Mouse (Mus musculus) kidney, embryonic 15.5 days (tissue): ENCODE results near the gene Rbm20. TPM values are rescaled to one million over a fixed set of nuclear protein-coding genes. Genes with fewer than 3 reads are reported as not detected.
A peak's percentile ranks its signal among the peaks of the same experiment; 100 is the strongest.

Experiments used
- ATAC-seq: fragments of 200-750 bp; cut with Nextera tagmentation; replicated peaks from 2 replicates; pipeline ENCODE4 v1.8.0; 2017; ENCODE audit warnings: moderate TSS enrichment; ENCODE audit not compliant: low FRiP score
- H3K27ac ChIP-seq: fragments of 300-500 bp; sonication (generic); 2 replicates; pipeline ENCODE4 v1.5.1; 2015; ENCODE audit warnings: mild to moderate bottlenecking, inconsistent platforms
- H3K27me3 ChIP-seq: fragments of 300-500 bp; sonication (generic); 2 replicates; pipeline ENCODE4 v1.6.1; 2015; ENCODE audit warnings: inconsistent platforms
- H3K36me3 ChIP-seq: fragments of 300-500 bp; sonication (generic); 2 replicates; pipeline ENCODE4 v1.6.1; 2015; ENCODE audit warnings: inconsistent platforms
- H3K4me1 ChIP-seq: fragments of 300-500 bp; sonication (generic); 2 replicates; pipeline ENCODE4 v1.6.1; 2015; ENCODE audit warnings: inconsistent platforms
- H3K4me2 ChIP-seq: fragments of 300-500 bp; sonication (generic); 2 replicates; pipeline ENCODE4 v1.6.1; 2015; ENCODE audit warnings: moderate library complexity, mild to moderate bottlenecking, inconsistent platforms
- H3K4me3 ChIP-seq: fragments of 300-500 bp; sonication (generic); replicated peaks from 2 replicates; pipeline ENCODE4 v1.5.1; 2015; ENCODE audit warnings: mild to moderate bottlenecking, inconsistent platforms
- H3K9ac ChIP-seq: fragments of 300-500 bp; sonication (generic); 2 replicates; pipeline ENCODE4 v1.6.1; 2015; ENCODE audit warnings: mild to moderate bottlenecking, inconsistent platforms
- H3K9me3 ChIP-seq: fragments of 300-500 bp; sonication (generic); replicated peaks from 2 replicates; pipeline ENCODE4 v1.6.1; 2016; ENCODE audit warnings: inconsistent platforms
- WGBS: fragments of 180-500 bp; shearing (Covaris S2); methylation state at CpG from one replicate; pipeline ENCODE4 v1.1.7; 2015; ENCODE audit warnings: mixed read lengths; 5-methylcytosine and 5-hydroxymethylcytosine counted together
- polyA plus RNA-seq: library from polyadenylated mRNA; unstranded; fragments of >200 nt; fragmentation: Nextera tagmentation; extraction: Ambion mirVana; gene quantifications from 2 replicates; pipeline ENCODE4 v1.2.1, GENCODE M21; 2015

The Rbm20 gene
- polyA plus RNA-seq, 1 experiment from 2014 or later, result 2.9 TPM

- 0 out of 2 replicates have a peak overlapping the region, but pooled peaks have one; percentile 12 for H3K9ac ChIP-seq
- peak overlapping the region; percentile 53 for H3K4me2 ChIP-seq
Measured at GRCm38 (mm10) chr19:53726340-53726739, 49.2 kb downstream of the Rbm20 start.

GRCm38 (mm10) chr19:53726755-53727154, 49.6 kb downstream of the Rbm20 start:
- 69% methylated on average over 11 of the region's 11 CpGs for WGBS
- no peak for ATAC-seq
- H3K36me3 ChIP-seq, result no peaks in the 10 kb centered on the region
- H3K9me3 ChIP-seq, result no peaks in the 10 kb centered on the region
- no peak overlapping the region for H3K9ac ChIP-seq
- no peak overlapping the region for H3K27ac ChIP-seq
- peaks cover 28% of the 10 kb centered on the region for H3K4me1 ChIP-seq
- peak overlapping the region; percentile 53 for H3K4me2 ChIP-seq
- H3K4me3 ChIP-seq, result no peak overlapping the region
- H3K27me3 ChIP-seq, result no peaks in the 10 kb centered on the region

More at GRCm38 (mm10) chr19:53726340-53726739, 49.2 kb downstream of the Rbm20 start:
- Histone ChIP-seq H3K4me1 (peaks cover 28% of the 10 kb centered on the region), H3K27ac (0 out of 2 replicates have a peak overlapping the region, but pooled peaks have one; percentile 2), H3K9me3 (no peaks in the 10 kb centered on the region), H3K36me3 (no peaks in the 10 kb centered on the region), H3K27me3 (no peaks in the 10 kb centered on the region), H3K4me3 (peak overlapping the region; percentile 23)
- ATAC-seq, result peak; percentile 75
- 15% methylated on average over 12 of the region's 12 CpGs for WGBS

GRCm38 (mm10) chr19:53727277-53727676, 50.2 kb downstream of the Rbm20 start:
- Histone ChIP-seq H3K27ac (no peak overlapping the region), H3K9me3 (no peaks in the 10 kb centered on the region), H3K27me3 (no peaks in the 10 kb centered on the region), H3K36me3 (no peaks in the 10 kb centered on the region), H3K4me1 (peaks cover 31% of the 10 kb centered on the region), H3K4me3 (no peak overlapping the region), H3K4me2 (no peak overlapping the region), H3K9ac (no peak overlapping the region)
- no peak for ATAC-seq
- WGBS, result 55% methylated on average over 4 of the region's 4 CpGs

GRCm38 (mm10) chr19:53727886-53728669, 51.0 kb downstream of the Rbm20 start:
- H3K9ac ChIP-seq, result no peak overlapping the region
- H3K4me2 ChIP-seq, result no peak overlapping the region
- 75% methylated on average over 9 of the region's 9 CpGs for WGBS
- ATAC-seq, result no peak
- H3K9me3 ChIP-seq, result no peaks in the 10 kb centered on the region
- H3K36me3 ChIP-seq, result no peaks in the 10 kb centered on the region
- no peak overlapping the region for H3K4me3 ChIP-seq
- H3K27ac ChIP-seq, result no peak overlapping the region
- H3K4me1 ChIP-seq, result peaks cover 31% of the 10 kb centered on the region
- no peaks in the 10 kb centered on the region for H3K27me3 ChIP-seq

- no peak overlapping the region for H3K4me2 ChIP-seq
Measured at GRCm38 (mm10) chr19:53729919-53730318, 52.8 kb downstream of the Rbm20 start.

GRCm38 (mm10) chr19:53731761-53732201, 54.7 kb downstream of the Rbm20 start:
- WGBS, result 60% methylated on average over 8 of the region's 8 CpGs
- Histone ChIP-seq H3K9ac (no peak overlapping the region), H3K27me3 (no peaks in the 10 kb centered on the region), H3K4me2 (no peak overlapping the region), H3K4me3 (no peak overlapping the region), H3K36me3 (no peaks in the 10 kb centered on the region), H3K4me1 (peaks cover 22% of the 10 kb centered on the region), H3K27ac (no peak overlapping the region), H3K9me3 (no peaks in the 10 kb centered on the region)
- ATAC-seq, result no peak

More at GRCm38 (mm10) chr19:53729919-53730318, 52.8 kb downstream of the Rbm20 start:
- Histone ChIP-seq H3K4me1 (peaks cover 31% of the 10 kb centered on the region), H3K36me3 (no peaks in the 10 kb centered on the region), H3K27me3 (no peaks in the 10 kb centered on the region), H3K9me3 (no peaks in the 10 kb centered on the region), H3K27ac (no peak overlapping the region), H3K4me3 (no peak overlapping the region), H3K9ac (no peak overlapping the region)
- WGBS, result 55% methylated on average over 10 of the region's 10 CpGs
- no peak for ATAC-seq

- Histone ChIP-seq H3K4me1 (peaks cover 7% of the 10 kb centered on the region), H3K4me3 (no peak overlapping the region), H3K27ac (no peak overlapping the region), H3K9ac (no peak overlapping the region), H3K9me3 (no peaks in the 10 kb centered on the region), H3K27me3 (no peaks in the 10 kb centered on the region), H3K4me2 (no peak overlapping the region), H3K36me3 (no peaks in the 10 kb centered on the region)
- 60% methylated on average over 5 of the region's 5 CpGs for WGBS
- ATAC-seq, result no peak
Measured at GRCm38 (mm10) chr19:53734845-53735244, 57.7 kb downstream of the Rbm20 start.

- no peak for ATAC-seq
- no peaks in the 10 kb centered on the region for H3K9me3 ChIP-seq
Measured at GRCm38 (mm10) chr19:53738701-53739131, 61.6 kb downstream of the Rbm20 start.

GRCm38 (mm10) chr19:53739570-53740266, 62.6 kb downstream of the Rbm20 start:
- Histone ChIP-seq H3K36me3 (no peaks in the 10 kb centered on the region), H3K9ac (no peak overlapping the region), H3K27ac (no peak overlapping the region), H3K9me3 (no peaks in the 10 kb centered on the region), H3K27me3 (no peaks in the 10 kb centered on the region), H3K4me3 (no peak overlapping the region), H3K4me2 (no peak overlapping the region), H3K4me1 (0 out of 2 replicates have a peak, but pooled peaks cover 3% of the 10 kb centered on the region)
- WGBS, result 81% methylated on average over 8 of the region's 8 CpGs
- no peak for ATAC-seq

More at GRCm38 (mm10) chr19:53738701-53739131, 61.6 kb downstream of the Rbm20 start:
- Histone ChIP-seq H3K36me3 (no peaks in the 10 kb centered on the region), H3K4me2 (no peak overlapping the region), H3K9ac (no peak overlapping the region), H3K27me3 (no peaks in the 10 kb centered on the region), H3K27ac (no peak overlapping the region), H3K4me3 (no peak overlapping the region), H3K4me1 (0 out of 2 replicates have a peak, but pooled peaks cover 3% of the 10 kb centered on the region)
- WGBS, result 73% methylated on average over 6 of the region's 6 CpGs

- H3K36me3 ChIP-seq, result no peaks in the 10 kb centered on the region
- no peak overlapping the region for H3K27ac ChIP-seq
- WGBS, result 89% methylated on average over 1 of the region's 1 CpGs
- no peaks in the 10 kb centered on the region for H3K9me3 ChIP-seq
- H3K4me3 ChIP-seq, result no peak overlapping the region
- no peaks in the 10 kb centered on the region for H3K27me3 ChIP-seq
- H3K4me2 ChIP-seq, result no peak overlapping the region
- 0 out of 2 replicates have a peak, but pooled peaks cover 3% of the 10 kb centered on the region for H3K4me1 ChIP-seq
- no peak overlapping the region for H3K9ac ChIP-seq
- no peak for ATAC-seq
Measured at GRCm38 (mm10) chr19:53740750-53741380, 63.8 kb downstream of the Rbm20 start.

- Histone ChIP-seq H3K27ac (no peak overlapping the region), H3K4me3 (no peak overlapping the region), H3K4me1 (0 out of 2 replicates have a peak, but pooled peaks cover 3% of the 10 kb centered on the region), H3K4me2 (no peak overlapping the region), H3K9me3 (no peaks in the 10 kb centered on the region), H3K27me3 (no peaks in the 10 kb centered on the region), H3K9ac (no peak overlapping the region), H3K36me3 (no peaks in the 10 kb centered on the region)
- 67% methylated on average over 3 of the region's 3 CpGs for WGBS
- ATAC-seq, result no peak
Measured at GRCm38 (mm10) chr19:53741902-53742301, 64.8 kb downstream of the Rbm20 start.
